Comparison of ENCODE assay signal across 8 mouse cellular contexts in the genomic region with DNA sequence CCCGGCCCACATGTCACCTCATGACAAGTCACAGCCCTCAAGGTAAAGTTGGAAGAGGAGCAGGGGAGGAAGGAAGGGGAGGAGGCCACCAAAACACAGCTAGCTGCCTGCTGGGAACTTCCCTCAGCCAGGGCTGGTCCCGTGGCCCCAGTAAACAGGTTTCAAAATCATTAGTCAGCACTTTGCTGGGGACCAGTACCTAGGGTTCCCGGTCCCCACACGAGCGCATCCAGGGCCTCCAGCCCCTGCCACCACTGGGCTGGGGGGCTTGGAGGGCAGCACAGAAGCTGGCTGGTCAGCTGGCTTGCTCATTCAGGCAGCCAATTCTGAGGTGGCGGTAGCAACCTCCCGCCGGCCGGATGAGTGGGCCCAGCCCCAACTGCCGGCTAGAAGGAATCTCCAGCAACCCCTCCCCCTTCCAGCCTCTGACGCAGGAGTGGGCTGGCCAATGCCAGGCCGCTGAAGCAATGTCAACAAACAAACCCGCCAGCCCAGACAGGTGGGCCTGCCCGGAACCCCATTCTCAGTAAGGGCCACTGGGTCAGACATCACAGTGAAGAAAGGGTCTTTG. TPM values are rescaled to one million over a fixed set of nuclear protein-coding genes. Genes with fewer than 3 reads are reported as not detected.
DNase-seq lines count a peak whose midpoint lies in the region; ATAC-seq lines count a peak whose summit lies in the region.

No protein-coding gene starts in this region.

- ATAC-seq in hindbrain, embryonic 15.5 days (ENCODE audit: low FRiP score, low read depth): 0 out of 2 replicates have a peak, but pooled peaks have one; percentile 20

- H3K9me3 ChIP-seq in hindbrain, embryonic 15.5 days: no peaks in the 10 kb centered on the region

- H3K9ac ChIP-seq in hindbrain, embryonic 15.5 days: peak overlapping the region; percentile 75

- peak overlapping the region; percentile 73 for H3K4me3 ChIP-seq in hindbrain, embryonic 15.5 days

- 4% methylated on average over 14 of the region's 14 CpGs for WGBS in hindbrain, embryonic 15.5 days

- peak; percentile 82 for DNase-seq in T-cell, adult 2 months (ENCODE audit: low spot score)
- peak; percentile 87 to 90 for DNase-seq in cerebellum, postnatal 36 days
- peak; percentile 85 to 86 for DNase-seq in frontal cortex, postnatal 36 days (ENCODE audit: low spot score in 2 of 2)
- peak; percentile 81 to 86 for DNase-seq in left cerebral cortex, adult 18-20 months (ENCODE audit: low spot score in 2 of 2)
- DNase-seq in lung, postnatal 4 days: peak; percentile 92 to 93
- peak; percentile 90 for DNase-seq in retina, postnatal 1 day
- peak; percentile 71 for DNase-seq in thymus, postnatal 4 days

- H3K4me2 ChIP-seq in hindbrain, embryonic 15.5 days: peak overlapping the region; percentile 89

- peaks cover 40% of the 10 kb centered on the region for H3K4me1 ChIP-seq in hindbrain, embryonic 15.5 days (replicated peaks)

- no peaks in the 10 kb centered on the region for H3K36me3 ChIP-seq in hindbrain, embryonic 15.5 days

- H3K27me3 ChIP-seq in hindbrain, embryonic 15.5 days: no peaks in the 10 kb centered on the region

- H3K27ac ChIP-seq in hindbrain, embryonic 15.5 days (replicated peaks): peak overlapping the region; percentile 87

RNA-seq across cellular contexts. Expression of a gene that starts 1.8 kb away (rescaled TPM):
- polyA plus RNA-seq in hindbrain, embryonic 15.5 days (2015; fragmentation: Nextera tagmentation; extraction: Ambion mirVana): 28.5 and 29.5 TPM in 2 replicates
- 10 to 100 TPM; 68.3 to 69.6 TPM for total RNA-seq in left cerebral cortex, adult 18-20 months (2021)

RNA-seq across cellular contexts. Expression of a gene that starts 27.7 kb away (rescaled TPM):
- 22.8 and 23.3 TPM in 2 replicates for polyA plus RNA-seq in hindbrain, embryonic 15.5 days (2015; fragmentation: Nextera tagmentation; extraction: Ambion mirVana)
- total RNA-seq in left cerebral cortex, adult 18-20 months (2021): 10 to 100 TPM; 20.2 to 25.4 TPM

RNA-seq across cellular contexts. Expression of a gene that starts 31.4 kb away (rescaled TPM):
- 9.6 and 12.2 TPM in 2 replicates for polyA plus RNA-seq in hindbrain, embryonic 15.5 days (2015; fragmentation: Nextera tagmentation; extraction: Ambion mirVana)
- 10 to 100 TPM in 1 of 2 experiments, 1 to 10 TPM in 1; 8.9 to 10.9 TPM for total RNA-seq in left cerebral cortex, adult 18-20 months (2021)

RNA-seq across cellular contexts. Expression of a gene that starts 31.6 kb away (rescaled TPM):
- 8.3 and 9.5 TPM in 2 replicates for polyA plus RNA-seq in hindbrain, embryonic 15.5 days (2015; fragmentation: Nextera tagmentation; extraction: Ambion mirVana)
- total RNA-seq in left cerebral cortex, adult 18-20 months (2021): 1 to 10 TPM; 1.3 to 1.5 TPM

RNA-seq across cellular contexts. Expression of a gene that starts 37.6 kb away (rescaled TPM):
- polyA plus RNA-seq in hindbrain, embryonic 15.5 days (2015; fragmentation: Nextera tagmentation; extraction: Ambion mirVana): 50.8 and 51.3 TPM in 2 replicates
- total RNA-seq in left cerebral cortex, adult 18-20 months (2021): 100 to 1,000 TPM in 1 of 2 experiments, 10 to 100 TPM in 1; 96.6 to 103 TPM

Comparison
In these comparisons a context has a peak if more than half of its experiments do, and no peak if none do; other contexts are left out.
1. Peak in every context shown above with its lines: DNase-seq, ATAC-seq, H3K4me3 ChIP-seq and H3K27ac ChIP-seq.